Comparison of ENCODE assay signal across 12 mouse cellular contexts in genomic region chr2:59757015-59757414, GRCm38 (mm10).
A peak's percentile ranks its signal among the peaks of the same experiment; 100 is the strongest.
DNase-seq lines count a peak whose midpoint lies in the region; ATAC-seq and TF ChIP-seq lines count a peak whose summit lies in the region.
"Had no signal": no experiment of that assay in that cellular context is flagged by ENCODE, and none has a peak within 500 bp of the region (broad histone marks: within the 10 kb centered on the region; RNA-seq: fewer than 3 reads in every experiment).

No protein-coding gene starts in this region.

- no peak for DNase-seq in forebrain, embryonic 11.5 days (ENCODE audit: low spot score)
- no peak for DNase-seq in layer of hippocampus, adult 2 months (ENCODE audit: low spot score in 2 of 2)
- no peak for DNase-seq in layer of hippocampus, postnatal 25 days (ENCODE audit: extremely low spot score in 1 of 2, low spot score in 1 of 2)
- DNase-seq in gastrocnemius, postnatal 14 days, result no peak
- DNase-seq in right cerebral cortex, postnatal 36 days (ENCODE audit: low spot score in 2 of 2), result no peak
- DNase-seq: B cell, adult 2 months; heart, postnatal 14 days; right cerebral cortex, postnatal 4 days had no signal

- H3K9ac ChIP-seq in forebrain, embryonic 12.5 days, result no peak overlapping the region
- no peak overlapping the region for H3K9ac ChIP-seq in forebrain, embryonic 11.5 days (ENCODE audit: low read length)
- H3K9ac ChIP-seq in midbrain, embryonic 15.5 days, result no peak overlapping the region
- H3K9ac ChIP-seq: liver, embryonic 15.5 days had no signal

- 0 out of 2 replicates have a peak, but pooled peaks cover 4% of the 10 kb centered on the region for H3K36me3 ChIP-seq in forebrain, embryonic 12.5 days (replicated peaks)
- H3K36me3 ChIP-seq in forebrain, embryonic 11.5 days (ENCODE audit: control insufficient read depth, insufficient read depth, low read length), result no peaks in the 10 kb centered on the region
- no peaks in the 10 kb centered on the region for H3K36me3 ChIP-seq in midbrain, embryonic 15.5 days (replicated peaks)
- H3K36me3 ChIP-seq: liver, embryonic 15.5 days had no signal

- ATAC-seq in forebrain, embryonic 12.5 days (ENCODE audit: low FRiP score), result peak; percentile 30; the same call in 1 of the 2 replicates
- no peak for ATAC-seq in forebrain, embryonic 11.5 days (replicated peaks; ENCODE audit: low FRiP score)
- ATAC-seq in common myeloid progenitor, adult 5-6 weeks (replicated peaks; ENCODE audit: low read depth, poor library complexity, severe bottlenecking), result peak; percentile 50; the same call in 1 of the 2 replicates
- ATAC-seq in midbrain, embryonic 15.5 days (replicated peaks), result peak; percentile 79

- 74% methylated on average over 6 of the region's 6 CpGs for WGBS in forebrain, embryonic 12.5 days
- WGBS in forebrain, embryonic 11.5 days, result 80% methylated on average over 6 of the region's 6 CpGs
- 62% methylated on average over 6 of the region's 6 CpGs for WGBS in midbrain, embryonic 15.5 days

- no peak overlapping the region for H3K27ac ChIP-seq in forebrain, embryonic 12.5 days
- H3K27ac ChIP-seq in forebrain, embryonic 11.5 days (ENCODE audit: low read depth, low read length), result no peak overlapping the region
- no peak overlapping the region for H3K27ac ChIP-seq in layer of hippocampus, adult 2 months
- H3K27ac ChIP-seq in midbrain, embryonic 15.5 days, result no peak overlapping the region
- H3K27ac ChIP-seq: liver, embryonic 15.5 days had no signal

- peaks cover 9% of the 10 kb centered on the region for H3K4me1 ChIP-seq in forebrain, embryonic 12.5 days
- peaks cover 3% of the 10 kb centered on the region; the same call in 1 of the 2 replicates for H3K4me1 ChIP-seq in forebrain, embryonic 11.5 days (replicated peaks; ENCODE audit: control insufficient read depth, insufficient read depth, low read length)
- peaks cover 7% of the 10 kb centered on the region; the same call in 1 of the 2 replicates for H3K4me1 ChIP-seq in midbrain, embryonic 15.5 days
- H3K4me1 ChIP-seq: liver, embryonic 15.5 days had no signal

- H3K4me3 ChIP-seq in forebrain, embryonic 12.5 days (replicated peaks), result no peak overlapping the region
- H3K4me3 ChIP-seq in forebrain, embryonic 11.5 days (ENCODE audit: low read depth, low read length), result no peak overlapping the region
- no peak overlapping the region for H3K4me3 ChIP-seq in layer of hippocampus, adult 2 months
- no peak overlapping the region for H3K4me3 ChIP-seq in midbrain, embryonic 15.5 days
- H3K4me3 ChIP-seq: liver, embryonic 15.5 days had no signal

- no peaks in the 10 kb centered on the region for H3K27me3 ChIP-seq in forebrain, embryonic 12.5 days
- no peaks in the 10 kb centered on the region for H3K27me3 ChIP-seq in forebrain, embryonic 11.5 days (ENCODE audit: control insufficient read depth, insufficient read depth, low read length)
- no peaks in the 10 kb centered on the region for H3K27me3 ChIP-seq in midbrain, embryonic 15.5 days (replicated peaks)
- H3K27me3 ChIP-seq: liver, embryonic 15.5 days had no signal

- H3K9me3 ChIP-seq in forebrain, embryonic 12.5 days, result no peaks in the 10 kb centered on the region
- H3K9me3 ChIP-seq in forebrain, embryonic 11.5 days (ENCODE audit: control insufficient read depth, low read length), result no peaks in the 10 kb centered on the region
- H3K9me3 ChIP-seq in midbrain, embryonic 15.5 days, result no peaks in the 10 kb centered on the region
- H3K9me3 ChIP-seq: liver, embryonic 15.5 days had no signal

- H3K4me2 ChIP-seq in forebrain, embryonic 12.5 days, result no peak overlapping the region
- no peak overlapping the region for H3K4me2 ChIP-seq in forebrain, embryonic 11.5 days (ENCODE audit: low read depth, low read length, severe bottlenecking)
- H3K4me2 ChIP-seq in midbrain, embryonic 15.5 days, result no peak overlapping the region
- H3K4me2 ChIP-seq: liver, embryonic 15.5 days had no signal

- intact Hi-C loops in gastrocnemius, postnatal 14 days (cut with DNase I; ENCODE audit: low total_unique reads), result no loop called here

- peak; percentile 53 for TF ChIP-seq CTCF in layer of hippocampus, adult 2 months (conservative IDR thresholded peaks at IDR 0.05)
